Mouse (Mus musculus) forebrain, embryonic 15.5 days (tissue): Measurements from ENCODE around the gene Ccdc180. TPM values are rescaled to one million over a fixed set of nuclear protein-coding genes. Genes with fewer than 3 reads are reported as not detected.

Experiments
- ATAC-seq: fragments of 200-750 bp; cut with Nextera tagmentation; replicated peaks from 2 replicates; pipeline ENCODE4 v1.8.0; 2017; ENCODE audit warnings: mild to moderate bottlenecking, moderate TSS enrichment, moderate library complexity
- H3K27ac ChIP-seq: fragments of 300-500 bp; sonication (generic); replicated peaks from 2 replicates; pipeline ENCODE4 v1.5.1; 2015; ENCODE audit warnings: mild to moderate bottlenecking, inconsistent platforms
- H3K27me3 ChIP-seq: fragments of 300-500 bp; sonication (generic); 2 replicates; pipeline ENCODE4 v1.6.1; 2015; ENCODE audit warnings: inconsistent platforms
- H3K36me3 ChIP-seq: fragments of 300-500 bp; sonication (generic); 2 replicates; pipeline ENCODE4 v1.6.1; 2015; ENCODE audit warnings: mild to moderate bottlenecking, inconsistent platforms
- H3K4me1 ChIP-seq: fragments of 300-500 bp; sonication (generic); 2 replicates; pipeline ENCODE4 v1.6.1; 2015; ENCODE audit warnings: inconsistent platforms
- H3K4me2 ChIP-seq: fragments of 300-500 bp; sonication (generic); replicated peaks from 2 replicates; pipeline ENCODE4 v1.6.1; 2015; ENCODE audit warnings: mild to moderate bottlenecking, inconsistent platforms
- H3K4me3 ChIP-seq: fragments of 300-500 bp; sonication (generic); 2 replicates; pipeline ENCODE4 v1.5.1; 2015; ENCODE audit warnings: mild to moderate bottlenecking, inconsistent platforms
- H3K9ac ChIP-seq: fragments of 300-500 bp; sonication (generic); replicated peaks from 2 replicates; pipeline ENCODE4 v1.6.1; 2015; ENCODE audit warnings: mild to moderate bottlenecking, inconsistent platforms
- H3K9me3 ChIP-seq: fragments of 300-500 bp; sonication (generic); 2 replicates; pipeline ENCODE4 v1.6.1; 2016; ENCODE audit warnings: inconsistent platforms
- WGBS: fragments of 180-500 bp; shearing (Covaris S2); methylation state at CpG from one replicate; pipeline ENCODE4 v1.1.7; 2015; ENCODE audit warnings: mixed read lengths; 5-methylcytosine and 5-hydroxymethylcytosine counted together
- polyA plus RNA-seq: library from polyadenylated mRNA; unstranded; fragments of >200 nt; fragmentation: Nextera tagmentation; extraction: Ambion mirVana; gene quantifications from 2 replicates; pipeline ENCODE4 v1.2.1, GENCODE M21; 2015

The Ccdc180 gene
- polyA plus RNA-seq, 1 experiment from 2014 or later: 0.59 TPM

- Histone ChIP-seq H3K27ac (no peak overlapping the region), H3K36me3 (no peaks in the 10 kb centered on the region), H3K27me3 (no peaks in the 10 kb centered on the region), H3K4me1 (no peaks in the 10 kb centered on the region), H3K9ac (no peak overlapping the region), H3K4me3 (no peak overlapping the region), H3K4me2 (no peak overlapping the region), H3K9me3 (no peaks in the 10 kb centered on the region)
- 71% methylated on average over 7 of the region's 7 CpGs for WGBS
- ATAC-seq: no peak
Observed at GRCm38 (mm10) chr4:45917091-45917490, 27.0 kb downstream of the Ccdc180 start.

DNA sequence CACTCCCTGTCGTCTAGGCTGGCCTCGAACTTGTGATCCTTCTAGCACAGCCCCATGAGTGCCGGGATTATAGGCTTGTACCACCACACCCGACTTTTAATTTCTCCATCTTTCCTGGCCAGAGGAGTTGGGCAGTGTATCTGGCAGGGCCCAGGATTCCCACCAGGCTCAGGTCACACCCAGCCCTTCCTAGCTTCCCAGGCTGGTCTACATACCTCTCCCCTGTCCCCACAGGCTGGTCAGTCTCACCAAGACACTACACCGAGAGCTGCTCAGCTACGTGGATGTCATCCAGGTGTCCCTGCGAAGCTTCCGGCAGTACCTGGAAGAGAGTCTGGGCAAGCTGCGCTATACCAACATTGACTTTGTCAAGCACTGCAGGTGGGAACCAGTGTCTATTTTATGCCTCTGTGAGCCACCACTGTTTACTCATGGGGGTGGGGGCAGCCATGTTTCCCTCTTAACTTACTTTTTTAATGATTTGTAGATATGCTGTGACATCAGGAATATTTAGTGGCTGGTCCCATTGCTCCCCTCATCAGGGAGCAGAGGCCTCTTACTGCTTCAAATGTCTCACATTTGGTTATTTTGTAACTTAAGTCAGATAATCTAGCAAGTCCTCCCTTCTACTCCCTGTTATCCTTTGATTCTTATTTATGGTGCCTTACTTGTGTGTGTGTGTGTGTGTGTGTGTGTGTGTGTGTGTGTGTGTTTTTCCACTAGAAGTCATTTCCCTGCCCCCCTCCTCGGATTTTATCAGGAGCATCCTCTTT is 31.7 kb downstream of the Ccdc180 start:
- no peaks in the 10 kb centered on the region for H3K27me3 ChIP-seq
- no peak overlapping the region for H3K9ac ChIP-seq
- WGBS: 89% methylated on average over 10 of the region's 10 CpGs
- H3K9me3 ChIP-seq: no peaks in the 10 kb centered on the region
- no peak for ATAC-seq
- H3K4me1 ChIP-seq: no peaks in the 10 kb centered on the region
- H3K27ac ChIP-seq: no peak overlapping the region
- no peak overlapping the region for H3K4me3 ChIP-seq
- H3K36me3 ChIP-seq: no peaks in the 10 kb centered on the region
- H3K4me2 ChIP-seq: no peak overlapping the region

GRCm38 (mm10) chr4:45924011-45924410 is 33.9 kb downstream of the Ccdc180 start:
- H3K36me3 ChIP-seq: no peaks in the 10 kb centered on the region
- H3K4me1 ChIP-seq: no peaks in the 10 kb centered on the region
- ATAC-seq: no peak
- no peak overlapping the region for H3K9ac ChIP-seq
- H3K9me3 ChIP-seq: no peaks in the 10 kb centered on the region
- no peaks in the 10 kb centered on the region for H3K27me3 ChIP-seq
- no peak overlapping the region for H3K4me3 ChIP-seq
- no peak overlapping the region for H3K27ac ChIP-seq
- H3K4me2 ChIP-seq: no peak overlapping the region
- 84% methylated on average over 4 of the region's 4 CpGs for WGBS

- Histone ChIP-seq H3K4me2 (no peak overlapping the region), H3K36me3 (no peaks in the 10 kb centered on the region), H3K4me1 (no peaks in the 10 kb centered on the region), H3K9ac (no peak overlapping the region), H3K27ac (no peak overlapping the region), H3K27me3 (no peaks in the 10 kb centered on the region), H3K4me3 (no peak overlapping the region), H3K9me3 (no peaks in the 10 kb centered on the region)
- ATAC-seq: no peak
- 78% methylated on average over 4 of the region's 4 CpGs for WGBS
Observed at GRCm38 (mm10) chr4:45928561-45928960, 38.5 kb downstream of the Ccdc180 start.

- Histone ChIP-seq H3K36me3 (no peaks in the 10 kb centered on the region), H3K4me1 (no peaks in the 10 kb centered on the region; the same call in 1 of the 2 replicates), H3K27ac (no peak overlapping the region), H3K9me3 (no peaks in the 10 kb centered on the region), H3K9ac (no peak overlapping the region), H3K4me3 (no peak overlapping the region), H3K4me2 (no peak overlapping the region), H3K27me3 (no peaks in the 10 kb centered on the region)
- 24% methylated on average over 13 of the region's 13 CpGs for WGBS
- ATAC-seq: 0 out of 2 replicates have a peak, but pooled peaks have one; percentile 35
Observed at GRCm38 (mm10) chr4:45941628-45942044, 51.5 kb downstream of the Ccdc180 start.

- H3K4me1 ChIP-seq: no peaks in the 10 kb centered on the region
- no peaks in the 10 kb centered on the region for H3K36me3 ChIP-seq
- no peaks in the 10 kb centered on the region for H3K9me3 ChIP-seq
- no peaks in the 10 kb centered on the region for H3K27me3 ChIP-seq
- no peak overlapping the region for H3K27ac ChIP-seq
- no peak overlapping the region for H3K4me2 ChIP-seq
- 69% methylated on average over 8 of the region's 8 CpGs for WGBS
- no peak overlapping the region for H3K9ac ChIP-seq
- H3K4me3 ChIP-seq: no peak overlapping the region
- no peak for ATAC-seq
Observed at GRCm38 (mm10) chr4:45947729-45948128, 57.6 kb downstream of the Ccdc180 start.

- H3K36me3 ChIP-seq: no peaks in the 10 kb centered on the region
- H3K27me3 ChIP-seq: no peaks in the 10 kb centered on the region
- no peaks in the 10 kb centered on the region for H3K9me3 ChIP-seq
- H3K9ac ChIP-seq: no peak overlapping the region
- WGBS: 87% methylated on average over 7 of the region's 7 CpGs
- ATAC-seq: no peak
- no peak overlapping the region for H3K27ac ChIP-seq
- H3K4me3 ChIP-seq: no peak overlapping the region
- H3K4me2 ChIP-seq: no peak overlapping the region
- H3K4me1 ChIP-seq: no peaks in the 10 kb centered on the region
Observed at GRCm38 (mm10) chr4:45949109-45949848, 59.2 kb downstream of the Ccdc180 start.

GRCm38 (mm10) chr4:45951830-45952229 is 61.7 kb downstream of the Ccdc180 start:
- H3K9me3 ChIP-seq: no peaks in the 10 kb centered on the region
- no peak overlapping the region for H3K27ac ChIP-seq
- no peak overlapping the region for H3K4me2 ChIP-seq
- no peaks in the 10 kb centered on the region for H3K4me1 ChIP-seq
- no peak overlapping the region for H3K9ac ChIP-seq
- ATAC-seq: no peak
- H3K4me3 ChIP-seq: no peak overlapping the region
- 94% methylated on average over 18 of the region's 18 CpGs for WGBS
- H3K36me3 ChIP-seq: no peaks in the 10 kb centered on the region
- no peaks in the 10 kb centered on the region for H3K27me3 ChIP-seq

GRCm38 (mm10) chr4:45953025-45953919 is 63.2 kb downstream of the Ccdc180 start:
- H3K27ac ChIP-seq: no peak overlapping the region
- no peak overlapping the region for H3K4me2 ChIP-seq
- no peak overlapping the region for H3K4me3 ChIP-seq
- no peak overlapping the region for H3K9ac ChIP-seq
- no peaks in the 10 kb centered on the region for H3K9me3 ChIP-seq
- no peaks in the 10 kb centered on the region for H3K4me1 ChIP-seq
- 93% methylated on average over 23 of the region's 23 CpGs for WGBS
- H3K36me3 ChIP-seq: no peaks in the 10 kb centered on the region
- H3K27me3 ChIP-seq: no peaks in the 10 kb centered on the region
- ATAC-seq: no peak

DNA sequence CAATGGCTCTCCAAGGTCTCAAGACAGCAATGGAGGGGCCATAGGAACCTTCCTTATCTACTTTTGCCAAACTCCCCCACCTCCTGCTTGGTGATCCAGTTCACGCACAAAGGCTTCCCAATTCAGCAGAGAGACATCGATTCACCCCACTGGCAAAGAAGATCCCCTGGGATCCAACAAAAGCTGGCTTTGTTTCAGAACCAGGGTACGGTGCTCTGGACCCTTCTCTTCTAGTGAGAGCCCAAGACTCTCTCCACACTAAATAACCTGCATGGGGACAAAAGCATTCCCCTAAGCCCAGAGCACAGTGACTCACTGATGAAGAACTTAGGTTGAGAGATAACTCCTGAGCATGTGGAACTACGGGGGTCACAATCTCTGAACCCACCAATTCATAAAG is 65.1 kb downstream of the Ccdc180 start:
- Histone ChIP-seq H3K4me2 (no peak overlapping the region), H3K27ac (no peak overlapping the region), H3K9me3 (no peaks in the 10 kb centered on the region), H3K27me3 (no peaks in the 10 kb centered on the region), H3K4me1 (no peaks in the 10 kb centered on the region), H3K9ac (no peak overlapping the region), H3K4me3 (no peak overlapping the region), H3K36me3 (no peaks in the 10 kb centered on the region)
- ATAC-seq: no peak
- WGBS: 82% methylated on average over 4 of the region's 4 CpGs

DNA sequence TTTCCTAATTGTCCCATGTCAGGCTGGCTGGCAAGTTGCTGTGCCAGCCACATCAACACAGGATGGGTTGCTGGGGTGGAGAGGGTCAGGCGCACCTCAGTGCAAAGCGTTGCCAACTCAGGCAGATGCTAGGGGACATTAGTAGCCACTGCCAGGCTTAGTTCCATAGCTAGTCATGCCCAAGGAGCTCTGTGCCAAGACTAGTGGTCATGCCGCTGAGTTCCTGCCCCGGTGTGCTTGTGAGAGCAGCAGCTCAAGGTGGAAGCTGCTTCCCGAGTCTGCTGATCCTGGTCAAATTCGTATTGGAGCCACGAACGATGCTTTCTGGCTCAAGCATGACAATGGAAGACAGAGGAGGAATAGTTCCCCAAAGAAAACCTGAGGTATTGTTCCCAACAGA is 66.0 kb downstream of the Ccdc180 start:
- H3K27ac ChIP-seq: no peak overlapping the region
- H3K4me3 ChIP-seq: no peak overlapping the region
- no peaks in the 10 kb centered on the region for H3K36me3 ChIP-seq
- no peak for ATAC-seq
- no peaks in the 10 kb centered on the region for H3K4me1 ChIP-seq
- no peaks in the 10 kb centered on the region for H3K9me3 ChIP-seq
- H3K4me2 ChIP-seq: no peak overlapping the region
- H3K27me3 ChIP-seq: no peaks in the 10 kb centered on the region
- WGBS: 95% methylated on average over 8 of the region's 8 CpGs
- H3K9ac ChIP-seq: no peak overlapping the region

DNA sequence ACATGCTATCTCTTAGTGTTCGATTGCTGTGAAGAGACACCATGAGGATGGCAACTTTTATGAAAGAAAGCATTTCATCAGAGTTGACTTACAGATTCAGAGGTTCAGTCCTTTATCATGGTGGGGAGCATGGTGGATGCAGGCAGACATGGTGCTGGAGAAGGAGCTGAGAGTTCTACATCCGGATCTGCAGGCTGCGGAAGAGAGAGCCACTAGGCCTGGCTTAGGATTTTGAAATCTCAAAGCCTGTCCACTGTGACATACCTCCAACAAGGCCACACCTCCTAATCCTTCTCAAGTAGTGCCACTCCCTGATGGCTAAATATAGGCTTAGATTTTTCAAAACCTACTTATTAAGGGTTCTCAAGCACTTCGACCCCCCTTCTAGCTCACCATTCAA is 66.6 kb downstream of the Ccdc180 start:
- ATAC-seq: no peak
- no peak overlapping the region for H3K4me3 ChIP-seq
- WGBS: 91% methylated on average over 4 of the region's 4 CpGs
- H3K9me3 ChIP-seq: no peaks in the 10 kb centered on the region
- no peak overlapping the region for H3K4me2 ChIP-seq
- H3K27me3 ChIP-seq: no peaks in the 10 kb centered on the region
- no peaks in the 10 kb centered on the region for H3K4me1 ChIP-seq
- no peak overlapping the region for H3K27ac ChIP-seq
- no peak overlapping the region for H3K9ac ChIP-seq
- no peaks in the 10 kb centered on the region for H3K36me3 ChIP-seq
